ENCODE assay signal across 8 mouse cellular contexts in genomic region chr11:121229018-121229439, GRCm38 (mm10). TPM values are rescaled to one million over a fixed set of nuclear protein-coding genes. Genes with fewer than 3 reads are reported as not detected.
DNase-seq lines count a peak whose midpoint lies in the region; ATAC-seq lines count a peak whose summit lies in the region.

Gene Cybc1 (minus strand): TSS chr11:121229322.

- peak within 1 kb of the TSS; percentile 85 for H3K4me2 ChIP-seq in lung, embryonic 16.5 days (ENCODE audit: low read depth, low read length)

- peak; percentile 83 for ATAC-seq in frontal cortex, adult (ENCODE audit: low TSS enrichment)
- peak; percentile 86 to 89 for ATAC-seq in hematopoietic stem cell, adult 5-6 weeks (replicated peaks in 1 of 2; ENCODE audit: insufficient read depth in 1 of 2, low FRiP score in 2 of 2, low TSS enrichment in 1 of 2, low read depth in 1 of 2, poor library complexity in 2 of 2, severe bottlenecking in 2 of 2)
- ATAC-seq in lung, embryonic 16.5 days (ENCODE audit: low read depth): peak; percentile 94

- no peaks in the 10 kb centered on the region for H3K27me3 ChIP-seq in lung, embryonic 16.5 days (ENCODE audit: control insufficient read depth, insufficient read depth, low read depth, low read length)

- H3K4me3 ChIP-seq in lung, embryonic 16.5 days (ENCODE audit: low read length): peak within 1 kb of the TSS; percentile 78

- peaks cover 15% of the 10 kb centered on the region for H3K36me3 ChIP-seq in lung, embryonic 16.5 days (ENCODE audit: control insufficient read depth, insufficient read depth, low read length)

- no peaks in the 10 kb centered on the region for H3K9me3 ChIP-seq in lung, embryonic 16.5 days (ENCODE audit: control insufficient read depth, low read length)

- H3K4me1 ChIP-seq in lung, embryonic 16.5 days (replicated peaks; ENCODE audit: control insufficient read depth, insufficient read depth, low read length): peaks cover 14% of the 10 kb centered on the region

- peak within 1 kb of the TSS; percentile 85 for H3K27ac ChIP-seq in lung, embryonic 16.5 days (ENCODE audit: low read length)

- 0% methylated on average over 23 of the region's 23 CpGs for WGBS in lung, embryonic 16.5 days

- peak; percentile 81 for DNase-seq in Muller cell, postnatal 12 days (ENCODE audit: inconsistent ontology term)
- peak; percentile 71 for DNase-seq in cerebellum, adult 8-10 months
- peak; percentile 45 for DNase-seq in layer of hippocampus, adult 9-10 months (ENCODE audit: low spot score)
- peak; percentile 54 for DNase-seq in ovary, adult 18-20 months (ENCODE audit: low spot score)
- DNase-seq in thymus, postnatal 0 days (ENCODE audit: low spot score): peak; percentile 89

- H3K9ac ChIP-seq in lung, embryonic 16.5 days (ENCODE audit: low read length): peak within 1 kb of the TSS; percentile 74

RNA-seq across cellular contexts. Expression of gene Cybc1, which starts in this region (rescaled TPM):
- 26.7 and 47.8 TPM in 2 replicates for total RNA-seq in hematopoietic stem cell, adult 5-6 weeks (2017)
- polyA plus RNA-seq in lung, embryonic 16.5 days (2015; fragmentation: Nextera tagmentation; extraction: Ambion mirVana): 37.4 and 42.5 TPM in 2 replicates
- polyA plus RNA-seq in thymus, postnatal 0 days (2015; fragmentation: Nextera tagmentation; extraction: Ambion mirVana): 66.9 and 68.0 TPM in 2 replicates

Comparison
In these comparisons a context has a peak if more than half of its experiments do, and no peak if none do; other contexts are left out.
1. Peak in every context shown above with its lines: DNase-seq, ATAC-seq, H3K4me3 ChIP-seq and H3K27ac ChIP-seq.